Mouse (Mus musculus): ENCODE results near the gene Per1. TPM values are rescaled to one million over a fixed set of nuclear protein-coding genes. Genes with fewer than 3 reads are reported as not detected.
A peak's percentile ranks its signal among the peaks of the same experiment; 100 is the strongest.

The Per1 gene
- polyA plus RNA-seq, 1 experiment from 2014 or later, result 8.0 TPM

DNA sequence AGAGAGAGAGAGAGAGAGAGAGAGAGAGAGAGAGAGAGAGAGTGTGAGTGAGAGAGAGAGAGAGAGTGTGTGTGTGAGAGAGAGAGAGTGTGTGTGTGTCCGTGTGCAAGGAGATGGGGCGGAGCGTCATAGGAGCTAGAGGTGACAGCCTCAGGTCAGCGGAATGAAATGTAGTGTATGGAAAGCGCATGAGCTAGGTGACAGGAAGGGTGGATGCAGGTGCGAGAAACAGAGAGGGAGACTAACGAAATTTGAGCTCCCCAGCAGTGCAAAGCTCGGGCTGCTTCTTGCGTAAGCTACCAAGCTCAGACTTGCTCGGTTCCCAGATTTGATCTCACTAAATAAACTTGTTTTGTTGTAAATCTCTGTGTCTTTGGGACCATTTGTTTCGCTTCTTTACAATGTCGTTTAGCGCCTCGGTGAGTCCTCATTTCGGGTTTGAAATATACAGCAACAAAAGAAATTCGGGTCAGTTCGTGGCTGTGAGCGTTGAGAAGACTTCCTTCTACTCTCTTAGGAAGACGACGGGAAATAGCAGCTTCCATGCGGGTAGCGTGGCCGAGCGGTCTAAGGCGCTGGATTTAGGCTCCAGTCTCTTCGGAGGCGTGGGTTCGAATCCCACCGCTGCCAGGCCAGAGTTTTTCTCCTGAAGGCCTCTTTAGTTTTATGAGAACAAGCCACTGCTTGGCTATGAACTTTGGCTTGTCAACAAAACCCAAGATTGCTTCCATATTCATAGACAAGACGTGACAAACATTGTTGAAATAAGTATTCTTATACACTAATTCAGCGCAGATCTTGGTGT is 28.9 kb downstream of the Per1 start:
- WGBS, result under 1% methylated on average over 31 of the region's 31 CpGs
- Histone ChIP-seq H3K4me3 (peak overlapping the region; percentile 84), H3K4me2 (peak overlapping the region; percentile 98), H3K9me3 (no peaks in the 10 kb centered on the region), H3K27me3 (peaks cover 34% of the 10 kb centered on the region), H3K4me1 (replicated peaks) (peaks cover 46% of the 10 kb centered on the region), H3K36me3 (no peaks in the 10 kb centered on the region), H3K9ac (peak overlapping the region; percentile 80), H3K27ac (replicated peaks) (peak overlapping the region; percentile 79)
- peak; percentile 58 for ATAC-seq (ENCODE audit: low read depth)

DNA sequence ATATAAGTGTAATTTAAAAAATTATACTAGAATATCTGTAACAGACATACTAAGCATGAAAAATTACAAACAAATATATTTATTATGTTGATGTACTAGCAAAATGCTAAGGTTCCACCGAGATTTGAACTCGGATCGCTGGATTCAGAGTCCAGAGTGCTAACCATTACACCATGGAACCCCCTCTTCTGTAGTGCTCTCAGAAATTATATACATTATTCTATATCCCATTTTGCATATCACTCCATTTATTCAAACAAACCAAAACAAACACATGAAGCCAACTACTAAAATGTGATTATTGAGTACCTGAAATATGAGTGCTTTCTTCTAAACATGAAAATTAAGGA is 29.5 kb downstream of the Per1 start:
- no peak overlapping the region for H3K27ac ChIP-seq (replicated peaks)
- H3K36me3 ChIP-seq, result no peaks in the 10 kb centered on the region
- WGBS, result 0% methylated on average over 3 of the region's 3 CpGs
- H3K27me3 ChIP-seq, result peaks cover 30% of the 10 kb centered on the region
- H3K4me2 ChIP-seq, result peak overlapping the region; percentile 98
- no peak overlapping the region for H3K9ac ChIP-seq
- H3K4me1 ChIP-seq (replicated peaks), result peaks cover 40% of the 10 kb centered on the region
- H3K9me3 ChIP-seq, result no peaks in the 10 kb centered on the region
- peak; percentile 57 for ATAC-seq (ENCODE audit: low read depth)
- peak overlapping the region; percentile 84; the same call in 1 of the 2 replicates for H3K4me3 ChIP-seq

DNA sequence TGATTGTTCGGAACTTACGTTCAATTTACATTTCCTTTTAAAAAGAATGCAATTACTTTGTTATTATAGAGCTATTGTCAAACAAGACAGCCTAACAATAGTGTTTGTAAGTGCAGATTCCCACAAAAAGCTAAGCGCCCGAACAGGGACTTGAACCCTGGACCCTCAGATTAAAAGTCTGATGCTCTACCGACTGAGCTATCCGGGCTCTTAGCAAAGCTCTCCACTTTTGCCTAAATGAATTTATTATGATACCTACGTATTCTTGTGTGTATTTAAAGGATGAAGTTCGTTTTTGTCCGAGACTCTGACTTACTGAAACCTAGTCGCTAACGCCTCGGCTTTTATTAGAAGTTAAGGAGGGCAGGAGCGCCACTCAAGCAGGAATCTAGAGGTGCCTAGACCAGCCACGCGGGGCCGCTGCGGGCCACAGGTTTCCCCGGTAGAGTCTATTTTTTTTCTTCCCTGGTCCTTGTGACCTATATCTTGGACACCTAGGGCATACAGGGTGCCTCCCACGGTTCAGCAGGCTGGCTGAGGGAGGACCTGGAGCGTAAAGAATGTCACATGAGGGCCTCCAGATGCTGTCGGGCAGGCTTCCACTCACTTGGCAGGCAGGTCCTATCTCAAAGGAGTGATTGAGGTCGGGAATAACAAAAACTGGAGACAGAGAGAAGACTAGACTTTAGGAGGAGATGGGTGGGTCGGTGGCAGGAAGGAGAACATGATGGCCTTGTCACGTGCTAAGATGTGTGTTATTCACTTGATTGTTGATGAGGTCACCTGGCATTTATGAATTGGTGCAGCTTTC is 30.2 kb downstream of the Per1 start:
- H3K27me3 ChIP-seq, result peaks cover 27% of the 10 kb centered on the region
- peaks cover 32% of the 10 kb centered on the region for H3K4me1 ChIP-seq (replicated peaks)
- ATAC-seq (ENCODE audit: low read depth), result peak; percentile 41
- under 1% methylated on average over 24 of the region's 24 CpGs for WGBS
- H3K9ac ChIP-seq, result peak overlapping the region; percentile 71
- H3K4me2 ChIP-seq, result peak overlapping the region; percentile 82
- H3K36me3 ChIP-seq, result no peaks in the 10 kb centered on the region
- peak overlapping the region; percentile 68 for H3K27ac ChIP-seq (replicated peaks)
- H3K4me3 ChIP-seq, result peak overlapping the region; percentile 56
- no peaks in the 10 kb centered on the region for H3K9me3 ChIP-seq

DNA sequence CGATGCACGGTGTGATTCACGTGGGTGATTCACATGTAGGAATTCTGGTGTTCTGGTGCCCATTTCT is 30.7 kb downstream of the Per1 start, which contains the start of gene Aloxe3:
TSS of gene Aloxe3 (plus strand) at position 45 of the 67 bp plus-strand sequence.
- Histone ChIP-seq H3K27me3 (peaks cover 22% of the 10 kb centered on the region), H3K4me1 (replicated peaks) (peaks cover 29% of the 10 kb centered on the region), H3K4me3 (peak within 1 kb of the TSS; percentile 56), H3K9me3 (no peaks in the 10 kb centered on the region), H3K36me3 (no peaks in the 10 kb centered on the region), H3K27ac (replicated peaks) (peak within 1 kb of the TSS; percentile 68), H3K9ac (peak within 1 kb of the TSS; percentile 71), H3K4me2 (peak within 1 kb of the TSS; percentile 82)
- WGBS, result 7% methylated on average over 3 of the region's 3 CpGs
- no peak for ATAC-seq (ENCODE audit: low read depth)

DNA sequence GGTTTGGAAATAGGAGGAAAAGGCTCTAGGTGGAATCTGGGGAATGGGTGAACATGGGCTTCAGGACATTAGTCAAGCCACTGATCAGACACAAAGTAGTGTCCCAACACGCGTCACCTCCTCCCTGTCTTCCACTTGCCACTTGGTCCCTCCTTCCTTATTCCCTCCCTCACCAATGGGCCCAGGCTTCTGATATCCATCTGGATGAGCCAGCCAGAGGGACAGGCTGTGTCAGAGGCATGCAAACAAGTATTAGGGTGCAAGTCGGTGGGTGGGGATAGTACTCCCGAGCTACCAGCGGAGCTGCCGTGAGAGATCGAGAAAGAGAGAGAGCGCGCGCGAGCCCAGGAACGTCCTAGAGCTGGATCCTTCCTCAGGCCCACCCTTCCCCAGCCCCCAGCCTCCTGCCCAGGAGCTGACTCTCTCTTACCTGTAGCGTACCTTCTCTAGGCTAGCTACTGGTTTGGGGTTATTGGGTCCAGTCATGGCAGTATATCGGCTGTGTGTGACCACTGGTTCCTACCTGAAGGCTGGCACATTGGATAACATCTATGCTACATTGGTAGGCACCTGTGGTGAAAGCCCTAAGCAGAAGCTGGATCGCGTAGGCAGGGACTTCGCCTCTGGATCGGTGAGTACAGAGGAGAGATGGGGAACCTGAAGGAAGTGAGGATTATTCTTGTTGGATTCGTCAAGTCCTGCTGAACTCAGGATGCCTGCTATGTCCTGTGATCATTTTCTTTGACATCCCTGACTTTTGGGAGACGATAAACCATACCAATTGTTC is 31.1 kb downstream of the Per1 start:
- H3K4me2 ChIP-seq, result peak overlapping the region; percentile 82
- H3K36me3 ChIP-seq, result no peaks in the 10 kb centered on the region
- peak overlapping the region; percentile 71 for H3K9ac ChIP-seq
- WGBS, result 12% methylated on average over 20 of the region's 20 CpGs
- no peaks in the 10 kb centered on the region for H3K9me3 ChIP-seq
- ATAC-seq (ENCODE audit: low read depth), result no peak
- H3K27ac ChIP-seq (replicated peaks), result peak overlapping the region; percentile 68
- peaks cover 18% of the 10 kb centered on the region for H3K27me3 ChIP-seq
- H3K4me3 ChIP-seq, result peak overlapping the region; percentile 56
- H3K4me1 ChIP-seq (replicated peaks), result peaks cover 24% of the 10 kb centered on the region

DNA sequence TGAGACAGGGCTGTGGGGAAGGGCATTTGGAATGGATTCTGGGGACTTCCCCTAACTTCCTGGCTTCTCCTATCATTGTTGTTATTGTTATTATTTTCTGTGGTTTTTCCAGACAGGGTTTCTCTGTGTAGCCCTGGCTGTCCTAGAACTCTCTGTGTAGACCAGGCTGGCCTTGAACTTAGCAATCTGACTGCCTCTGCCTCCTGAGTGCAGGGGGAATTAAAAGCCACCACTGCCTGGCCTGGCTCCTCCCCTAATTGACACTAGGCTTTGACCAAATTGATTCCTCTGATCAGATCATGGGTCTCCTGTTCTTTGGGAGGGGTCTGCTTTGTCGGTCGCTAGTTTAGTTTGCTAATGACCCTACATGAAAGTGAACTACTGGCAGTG is 31.7 kb downstream of the Per1 start:
- Histone ChIP-seq H3K27me3 (peaks cover 15% of the 10 kb centered on the region), H3K4me1 (replicated peaks) (peaks cover 18% of the 10 kb centered on the region), H3K4me2 (peak overlapping the region; percentile 82), H3K27ac (replicated peaks) (no peak overlapping the region), H3K9ac (no peak overlapping the region; the same call in 1 of the 2 replicates), H3K9me3 (no peaks in the 10 kb centered on the region), H3K4me3 (peak overlapping the region; percentile 56; the same call in 1 of the 2 replicates), H3K36me3 (no peaks in the 10 kb centered on the region)
- no peak for ATAC-seq (ENCODE audit: low read depth)
- WGBS, result 40% methylated on average over 2 of the region's 2 CpGs

DNA sequence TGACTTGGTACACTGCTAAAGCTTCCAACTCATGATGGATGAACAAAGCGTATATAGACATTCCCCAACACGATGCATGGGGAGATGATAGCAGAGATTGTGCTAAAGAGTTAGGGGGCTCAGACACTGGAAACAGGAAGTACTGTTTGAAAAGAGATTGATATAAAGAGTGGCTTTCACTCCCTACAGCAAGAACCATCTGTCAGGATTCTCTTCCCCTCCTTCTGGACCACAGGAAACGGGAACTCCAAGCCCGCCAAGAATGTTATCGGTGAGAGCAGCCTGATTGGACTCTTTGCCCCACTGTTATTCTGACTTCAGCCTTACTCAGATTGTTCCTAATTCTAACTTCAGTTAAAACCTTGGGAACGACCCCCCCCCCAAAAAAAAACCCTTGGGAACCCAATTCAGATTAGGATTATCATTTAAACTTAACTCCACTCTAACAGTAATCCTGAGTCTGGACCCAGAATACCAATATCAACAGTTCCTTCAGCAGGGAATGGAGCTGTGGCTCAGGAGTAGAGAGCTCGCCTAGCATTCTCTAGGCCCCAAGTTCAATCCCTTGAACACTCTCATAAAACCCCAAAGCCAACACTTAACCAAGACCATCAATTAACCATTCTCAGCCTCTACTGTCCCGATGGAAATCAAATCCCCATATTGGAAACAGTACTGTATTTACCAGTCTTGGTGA is 33.6 kb downstream of the Per1 start:
- H3K27me3 ChIP-seq, result peaks cover 29% of the 10 kb centered on the region
- no peak overlapping the region for H3K27ac ChIP-seq (replicated peaks)
- no peak overlapping the region for H3K4me3 ChIP-seq
- H3K36me3 ChIP-seq, result no peaks in the 10 kb centered on the region
- peaks cover 17% of the 10 kb centered on the region for H3K4me1 ChIP-seq (replicated peaks)
- H3K4me2 ChIP-seq, result no peak overlapping the region
- no peaks in the 10 kb centered on the region for H3K9me3 ChIP-seq
- no peak for ATAC-seq (ENCODE audit: low read depth)
- WGBS, result 78% methylated on average over 8 of the region's 8 CpGs
- no peak overlapping the region for H3K9ac ChIP-seq

DNA sequence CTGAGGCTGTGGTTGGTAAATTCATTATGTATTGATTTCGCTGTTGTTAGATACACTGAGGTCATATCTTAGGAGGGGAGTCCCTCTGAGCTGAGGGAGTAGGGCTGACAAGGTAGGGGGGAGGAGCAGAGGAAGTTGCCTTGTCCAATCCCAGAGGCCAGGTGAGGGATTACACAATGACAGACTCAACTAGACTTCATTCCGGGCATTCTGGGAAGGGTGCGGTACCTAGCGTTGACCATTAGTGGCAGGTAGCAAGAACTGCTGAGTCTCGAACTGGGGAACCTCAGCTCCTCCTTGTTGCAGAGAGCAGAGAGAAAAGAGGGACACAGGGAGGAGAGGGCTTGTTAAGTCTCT is 38.5 kb downstream of the Per1 start:
- H3K4me2 ChIP-seq, result peak overlapping the region; percentile 72
- H3K4me3 ChIP-seq, result peak overlapping the region; percentile 44
- no peaks in the 10 kb centered on the region for H3K9me3 ChIP-seq
- H3K27ac ChIP-seq (replicated peaks), result no peak overlapping the region
- WGBS, result 16% methylated on average over 5 of the region's 5 CpGs
- peak overlapping the region; percentile 61; the same call in 1 of the 2 replicates for H3K9ac ChIP-seq
- peaks cover 14% of the 10 kb centered on the region; the same call in 1 of the 2 replicates for H3K4me1 ChIP-seq (replicated peaks)
- ATAC-seq (ENCODE audit: low read depth), result no peak
- H3K36me3 ChIP-seq, result no peaks in the 10 kb centered on the region
- H3K27me3 ChIP-seq, result peaks cover 24% of the 10 kb centered on the region

DNA sequence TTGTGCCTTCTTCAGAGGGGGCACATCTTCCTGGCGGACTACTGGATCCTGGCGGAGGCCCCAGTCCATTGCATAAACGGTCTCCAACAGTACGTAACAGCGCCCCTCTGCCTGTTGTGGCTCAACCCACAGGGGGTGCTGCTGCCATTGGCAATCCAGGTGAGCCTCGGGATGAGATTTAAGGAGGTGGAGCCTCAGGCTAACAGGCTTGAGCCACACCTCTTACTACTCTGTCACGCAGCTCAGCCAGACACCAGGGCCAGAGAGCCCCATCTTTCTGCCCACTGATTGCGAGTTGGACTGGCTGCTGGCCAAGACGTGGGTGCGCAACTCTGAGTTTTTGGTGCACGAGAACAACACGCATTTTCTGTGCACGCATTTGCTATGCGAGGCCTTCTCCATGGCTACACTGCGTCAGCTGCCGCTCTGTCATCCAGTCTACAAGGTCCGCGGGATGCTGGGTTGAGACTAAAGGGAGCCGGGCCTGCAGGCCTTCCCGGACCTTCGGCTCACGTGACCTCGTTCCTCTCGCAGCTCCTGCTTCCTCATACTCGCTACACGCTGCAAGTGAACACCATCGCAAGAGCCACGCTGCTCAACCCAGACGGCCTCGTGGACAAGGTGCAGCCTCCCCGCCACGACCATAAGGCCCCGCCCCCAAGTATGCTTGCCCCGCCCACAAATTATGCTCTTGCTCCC is 39.1 kb downstream of the Per1 start:
- Histone ChIP-seq H3K36me3 (no peaks in the 10 kb centered on the region), H3K4me2 (peak overlapping the region; percentile 72), H3K9ac (peak overlapping the region; percentile 61), H3K4me3 (peak overlapping the region; percentile 44), H3K9me3 (no peaks in the 10 kb centered on the region), H3K27ac (replicated peaks) (no peak overlapping the region; the same call in 1 of the 2 replicates), H3K4me1 (replicated peaks) (peaks cover 14% of the 10 kb centered on the region; the same call in 1 of the 2 replicates), H3K27me3 (peaks cover 24% of the 10 kb centered on the region)
- 3% methylated on average over 34 of the region's 34 CpGs for WGBS
- peak; percentile 70 for ATAC-seq (ENCODE audit: low read depth)

DNA sequence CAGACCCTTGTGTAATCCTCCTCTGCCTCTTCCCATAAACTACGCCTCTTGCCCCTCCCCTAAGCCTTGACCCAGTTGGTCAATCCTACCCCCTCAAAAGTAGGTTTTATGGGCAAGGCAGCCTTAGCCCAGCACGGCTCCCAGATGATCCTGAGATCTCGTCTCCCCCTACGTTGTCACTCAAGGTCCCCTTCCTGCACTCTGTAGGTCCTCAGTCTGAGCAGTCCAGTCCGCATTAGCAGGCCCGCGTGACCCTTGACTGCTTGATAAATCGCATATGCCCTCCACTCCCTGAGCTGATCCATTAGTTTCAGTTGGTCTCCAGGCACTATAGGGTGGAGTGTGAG is 39.6 kb downstream of the Per1 start:
- Histone ChIP-seq H3K27me3 (peaks cover 24% of the 10 kb centered on the region), H3K27ac (replicated peaks) (no peak overlapping the region), H3K9me3 (no peaks in the 10 kb centered on the region), H3K9ac (peak overlapping the region; percentile 61), H3K4me3 (peak overlapping the region; percentile 44), H3K36me3 (no peaks in the 10 kb centered on the region), H3K4me1 (replicated peaks) (peaks cover 14% of the 10 kb centered on the region; the same call in 1 of the 2 replicates), H3K4me2 (peak overlapping the region; percentile 72)
- peak; percentile 41 for ATAC-seq (ENCODE audit: low read depth)
- 29% methylated on average over 8 of the region's 8 CpGs for WGBS

DNA sequence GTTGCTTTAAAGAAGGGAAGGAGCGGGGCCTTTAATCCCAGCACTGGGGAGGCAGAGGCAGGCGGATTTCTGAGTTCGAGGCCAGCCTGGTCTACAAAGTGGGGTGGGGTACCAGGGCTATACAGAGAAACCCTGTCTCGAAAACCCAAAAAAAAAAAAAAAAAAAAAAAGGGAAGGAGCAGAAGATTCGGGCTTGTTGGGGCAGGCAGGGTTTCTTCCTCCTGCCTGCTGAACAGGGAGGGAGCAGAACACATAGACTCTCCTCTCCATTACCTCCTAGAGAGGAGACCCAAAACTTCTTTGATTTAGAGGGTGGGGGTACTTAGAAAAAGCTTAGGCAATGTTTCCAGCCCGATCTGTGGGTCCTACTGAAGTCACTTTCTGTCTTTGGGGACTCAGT is 40.3 kb downstream of the Per1 start:
- Histone ChIP-seq H3K4me3 (no peak overlapping the region), H3K27me3 (peaks cover 19% of the 10 kb centered on the region), H3K36me3 (no peaks in the 10 kb centered on the region), H3K27ac (replicated peaks) (no peak overlapping the region), H3K9ac (no peak overlapping the region), H3K4me2 (no peak overlapping the region), H3K9me3 (no peaks in the 10 kb centered on the region), H3K4me1 (replicated peaks) (peaks cover 14% of the 10 kb centered on the region; the same call in 1 of the 2 replicates)
- no peak for ATAC-seq (ENCODE audit: low read depth)
- WGBS, result 87% methylated on average over 6 of the region's 6 CpGs
